Mouse (Mus musculus) testis, adult 10 weeks (tissue): Measurements from ENCODE around the gene Lrrc49. TPM values are rescaled to one million over a fixed set of nuclear protein-coding genes. Genes with fewer than 3 reads are reported as not detected.

Experiments used
- polyA plus RNA-seq: library from polyadenylated mRNA; stranded (reverse); fragments of 350-450 nt; fragmentation: Illumina TruSeq; extraction: RNeasy Lipid Tissue Mini Kit (QIAGEN cat#74804); gene quantifications from one replicate; pipeline ENCODE4 v1.2.3, GENCODE M21; 2014; ENCODE audit warnings: low read depth, low replicate concordance

The Lrrc49 gene
- 54.6 TPM for polyA plus RNA-seq

DNA sequence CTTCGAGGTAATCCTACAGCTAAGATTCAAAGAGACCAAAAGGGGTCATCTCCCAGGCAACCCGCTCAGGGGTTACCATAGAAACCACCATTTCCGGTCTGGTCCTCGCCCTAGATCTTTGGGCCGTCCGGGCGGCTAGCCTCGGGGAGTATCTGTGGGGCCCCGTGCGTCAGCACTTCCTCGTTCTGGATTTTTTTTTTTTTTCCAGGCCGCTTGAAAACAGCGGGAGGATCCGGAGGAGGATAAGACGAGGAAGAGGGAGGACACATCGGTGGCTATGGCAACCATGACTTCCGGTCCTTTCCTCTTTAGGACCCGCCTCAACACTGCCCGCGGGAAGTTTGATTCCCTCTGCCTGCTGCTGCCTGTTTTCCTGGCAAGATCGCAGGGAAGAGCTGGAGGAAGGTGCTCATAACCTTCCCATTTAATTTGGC, at the start of gene Lrrc49:
TSS of gene Lrrc49 (minus strand) at position 268 of the 434 bp plus-strand sequence.

DNA sequence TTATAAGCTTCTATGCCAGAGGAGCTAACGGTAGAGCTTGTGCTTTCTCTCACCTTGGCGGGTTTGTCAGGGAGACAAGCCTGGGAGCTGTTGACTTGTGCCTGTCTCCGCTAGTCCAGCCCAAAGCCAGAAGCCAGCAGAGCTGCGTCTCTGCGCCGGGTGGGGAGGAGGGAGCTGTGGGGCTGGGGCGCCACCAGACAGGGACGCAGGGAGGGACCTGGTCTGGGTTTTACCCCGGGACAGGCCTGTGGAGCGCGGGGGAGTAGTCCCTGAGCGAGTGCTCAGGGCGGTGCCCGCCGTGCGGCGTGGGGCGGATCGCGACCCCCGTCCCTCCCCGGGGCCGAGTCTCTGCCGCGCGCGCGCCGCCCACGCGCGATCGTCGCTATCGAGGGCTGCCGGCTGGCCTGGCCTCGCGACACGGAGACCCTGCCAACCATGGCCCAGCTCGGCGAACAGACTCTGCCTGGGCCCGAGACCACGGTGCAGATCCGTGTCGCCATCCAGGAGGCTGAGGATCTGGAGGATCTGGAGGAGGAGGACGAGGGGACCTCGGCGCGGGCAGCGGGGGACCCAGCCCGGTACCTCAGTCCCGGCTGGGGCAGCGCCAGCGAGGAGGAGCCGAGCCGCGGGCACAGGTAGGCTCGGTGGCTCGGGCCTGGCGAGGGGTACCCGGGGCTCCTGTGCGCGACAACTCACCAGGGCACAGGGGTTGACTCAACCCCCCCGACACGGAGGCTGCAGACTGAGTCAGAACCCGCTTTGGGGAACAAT, 25.0 kb upstream of the Lrrc49 start, which contains the start of gene Larp6:
TSS of gene Larp6 (plus strand) at position 219 of the 771 bp plus-strand sequence.

DNA sequence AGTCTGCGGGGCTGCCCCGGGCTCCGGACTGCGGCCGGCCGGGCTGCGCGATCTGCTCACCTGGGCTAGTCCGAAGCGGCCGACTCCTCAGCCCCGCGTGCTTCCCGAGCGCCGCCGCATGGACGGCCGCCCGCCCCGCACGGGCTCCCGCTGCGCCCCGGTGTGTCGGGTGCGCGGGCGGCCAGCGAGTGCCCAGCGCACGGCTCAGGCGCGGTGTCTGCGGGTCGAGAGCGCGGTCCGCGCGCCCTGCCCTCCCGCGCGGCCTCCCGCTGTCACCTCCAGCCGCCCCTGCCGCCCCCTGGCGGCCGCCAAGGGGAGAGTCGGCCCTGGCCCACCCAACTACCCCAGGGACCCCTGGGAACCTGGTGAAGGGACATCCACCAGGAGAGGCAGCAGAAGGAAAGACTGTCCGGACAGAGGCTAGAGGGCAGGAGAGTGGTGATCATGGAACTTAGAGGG, 166.1 kb downstream of the Lrrc49 start, which contains the start of gene Thsd4:
TSS of gene Thsd4 (minus strand) at position 241 of the 459 bp plus-strand sequence.

Other genes with a start within 250 kb of the Lrrc49 start
- 0.31 TPM for gene Thsd4, start 166.1 kb downstream of the Lrrc49 start, polyA plus RNA-seq
- 1.2 TPM for gene Larp6, start 24.8 kb upstream of the Lrrc49 start, polyA plus RNA-seq
- gene Uaca, start 106.4 kb upstream of the Lrrc49 start, polyA plus RNA-seq: 12.1 TPM